Mouse (Mus musculus) stomach, embryonic 14.5 days (tissue): ENCODE results near the gene Ntn4. TPM values are rescaled to one million over a fixed set of nuclear protein-coding genes. Genes with fewer than 3 reads are reported as not detected.

Experiments used
- ATAC-seq: fragments of 200-750 bp; cut with Nextera tagmentation; 2 replicates; pipeline ENCODE4 v1.8.0; 2017; ENCODE audit warnings: low read depth, moderate TSS enrichment; ENCODE audit not compliant: insufficient number of reproducible peaks, insufficient read depth, low FRiP score
- H3K27ac ChIP-seq: fragments of 300-500 bp; sonication (generic); 2 replicates; pipeline ENCODE4 v1.5.1; 2014; ENCODE audit warnings: mild to moderate bottlenecking, low read length, moderate library complexity, mixed read lengths
- H3K27me3 ChIP-seq: fragments of 300-500 bp; sonication (generic); 2 replicates; pipeline ENCODE4 v1.6.1; 2014; ENCODE audit warnings: low read length, control low read depth, mixed read lengths; ENCODE audit not compliant: control insufficient read depth, insufficient read depth
- H3K36me3 ChIP-seq: fragments of 300-500 bp; sonication (generic); 2 replicates; pipeline ENCODE4 v1.6.1; 2014; ENCODE audit warnings: mild to moderate bottlenecking, control low read depth, low read length, moderate library complexity, mixed read lengths; ENCODE audit not compliant: control insufficient read depth, insufficient read depth
- H3K4me1 ChIP-seq: fragments of 300-500 bp; sonication (generic); 2 replicates; pipeline ENCODE4 v1.6.1; 2014; ENCODE audit warnings: low read length, control low read depth, mixed read lengths; ENCODE audit not compliant: control insufficient read depth, insufficient read depth
- H3K4me2 ChIP-seq: fragments of 300-500 bp; sonication (generic); replicated peaks from 2 replicates; pipeline ENCODE4 v1.6.1; 2014; ENCODE audit warnings: low read depth, low read length, control low read depth
- H3K4me3 ChIP-seq: fragments of 300-500 bp; sonication (generic); 2 replicates; pipeline ENCODE4 v1.5.1; 2014; ENCODE audit warnings: low read depth, low read length, control low read depth
- H3K9ac ChIP-seq: fragments of 300-500 bp; sonication (generic); replicated peaks from 2 replicates; pipeline ENCODE4 v1.6.1; 2014; ENCODE audit warnings: low read depth, mild to moderate bottlenecking, control low read depth, low read length, moderate library complexity, mixed read lengths
- H3K9me3 ChIP-seq: fragments of 300-500 bp; sonication (generic); 2 replicates; pipeline ENCODE4 v1.6.1; 2016; ENCODE audit warnings: low read depth, low read length, control low read depth; ENCODE audit not compliant: control insufficient read depth
- WGBS: fragments of 180-500 bp; shearing (Covaris S2); extraction: QIAGEN DNeasy Blood & Tissue Kit; methylation state at CpG from one replicate; pipeline ENCODE4 v1.1.7; 2014; 5-methylcytosine and 5-hydroxymethylcytosine counted together
- polyA plus RNA-seq: library from polyadenylated mRNA; unstranded; fragments of >200 nt; fragmentation: Nextera tagmentation; extraction: Ambion mirVana; gene quantifications from 2 replicates; pipeline ENCODE4 v1.2.1, GENCODE M21; 2014

Ntn4 gene
- polyA plus RNA-seq, 1 experiment from 2014 or later: 0.62 TPM

DNA sequence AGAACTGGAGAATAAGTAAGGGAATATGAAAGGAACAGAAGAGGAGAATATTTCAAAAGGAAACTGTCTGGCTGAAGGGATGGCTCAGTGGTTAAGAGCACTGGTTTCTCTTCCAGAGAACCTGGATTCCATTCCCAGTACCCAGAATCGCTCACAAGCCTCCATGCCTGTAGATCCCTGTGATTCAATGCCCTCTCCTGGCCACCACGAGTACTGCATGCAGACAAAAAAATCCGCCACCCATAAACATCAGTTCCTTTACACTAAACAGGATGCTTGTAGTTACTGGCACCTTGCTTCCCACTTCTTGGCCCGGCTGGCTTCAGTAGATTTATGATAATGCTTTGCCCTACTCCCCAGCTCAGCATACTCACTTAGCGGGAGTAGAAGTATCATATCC is 122.6 kb downstream of the Ntn4 start:
- WGBS: 39% methylated on average over 5 of the region's 5 CpGs
- Histone ChIP-seq H3K4me1 (no peaks in the 10 kb centered on the region), H3K27me3 (no peaks in the 10 kb centered on the region)

GRCm38 (mm10) chr10:93766221-93766620 is 125.7 kb downstream of the Ntn4 start:
- ATAC-seq: no peak
- Histone ChIP-seq H3K9ac (no peak overlapping the region), H3K4me2 (no peak overlapping the region), H3K27me3 (no peaks in the 10 kb centered on the region), H3K4me3 (no peak overlapping the region), H3K27ac (no peak overlapping the region), H3K9me3 (no peaks in the 10 kb centered on the region), H3K4me1 (no peaks in the 10 kb centered on the region), H3K36me3 (no peaks in the 10 kb centered on the region)
- WGBS: 88% methylated on average over 5 of the region's 5 CpGs

More for the DNA sequence above, 122.6 kb downstream of the Ntn4 start:
- Histone ChIP-seq H3K27ac (no peak overlapping the region), H3K4me2 (no peak overlapping the region), H3K36me3 (no peaks in the 10 kb centered on the region), H3K4me3 (no peak overlapping the region), H3K9ac (no peak overlapping the region), H3K9me3 (no peaks in the 10 kb centered on the region)
- ATAC-seq: no peak

GRCm38 (mm10) chr10:93767245-93767644 is 126.8 kb downstream of the Ntn4 start:
- no peaks in the 10 kb centered on the region for H3K36me3 ChIP-seq
- H3K27me3 ChIP-seq: no peaks in the 10 kb centered on the region
- H3K4me3 ChIP-seq: no peak overlapping the region
- H3K4me2 ChIP-seq: no peak overlapping the region
- H3K9ac ChIP-seq: no peak overlapping the region
- H3K27ac ChIP-seq: no peak overlapping the region
- H3K4me1 ChIP-seq: no peaks in the 10 kb centered on the region
- no peak for ATAC-seq
- H3K9me3 ChIP-seq: no peaks in the 10 kb centered on the region
- WGBS: 64% methylated on average over 5 of the region's 5 CpGs

GRCm38 (mm10) chr10:93768222-93768621 is 127.7 kb downstream of the Ntn4 start:
- no peak overlapping the region for H3K9ac ChIP-seq
- H3K27ac ChIP-seq: no peak overlapping the region
- ATAC-seq: no peak
- 57% methylated on average over 9 of the region's 9 CpGs for WGBS
- H3K27me3 ChIP-seq: no peaks in the 10 kb centered on the region
- no peaks in the 10 kb centered on the region for H3K9me3 ChIP-seq
- no peak overlapping the region for H3K4me2 ChIP-seq
- H3K4me1 ChIP-seq: no peaks in the 10 kb centered on the region
- H3K4me3 ChIP-seq: no peak overlapping the region
- no peaks in the 10 kb centered on the region for H3K36me3 ChIP-seq

DNA sequence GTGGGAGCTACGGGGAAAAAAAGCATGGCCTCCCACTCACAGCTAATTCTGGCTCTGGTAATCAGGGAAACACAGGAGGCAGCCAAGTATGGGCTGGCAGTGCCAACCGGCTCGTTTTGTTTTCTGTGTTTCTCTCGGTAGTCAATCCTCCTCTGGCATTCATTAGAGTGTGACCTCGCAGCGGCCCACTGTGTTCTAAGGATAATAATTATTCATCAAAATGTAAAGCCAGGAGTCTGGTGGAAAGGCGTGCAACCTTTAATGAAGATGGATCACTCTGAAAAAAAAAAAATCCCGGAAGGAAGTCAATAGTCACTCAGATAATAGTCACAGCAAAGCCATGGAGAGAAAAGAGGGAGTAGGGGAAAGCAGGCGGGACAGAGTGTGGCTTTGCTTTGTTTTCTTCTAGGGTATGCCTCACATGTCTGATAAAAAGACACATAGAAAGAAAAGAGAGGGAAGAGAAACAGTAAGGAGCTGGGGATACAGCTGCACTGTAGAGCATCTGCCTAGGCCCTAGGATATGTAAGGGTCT is 131.5 kb downstream of the Ntn4 start:
- H3K4me3 ChIP-seq: no peak overlapping the region
- no peak overlapping the region for H3K27ac ChIP-seq
- no peaks in the 10 kb centered on the region for H3K27me3 ChIP-seq
- H3K9me3 ChIP-seq: no peaks in the 10 kb centered on the region
- no peaks in the 10 kb centered on the region for H3K4me1 ChIP-seq
- no peak overlapping the region for H3K4me2 ChIP-seq
- no peak overlapping the region for H3K9ac ChIP-seq
- no peaks in the 10 kb centered on the region for H3K36me3 ChIP-seq
- ATAC-seq: no peak
- WGBS: 23% methylated on average over 9 of the region's 9 CpGs

- no peak overlapping the region for H3K4me3 ChIP-seq
- no peak overlapping the region for H3K4me2 ChIP-seq
- H3K27ac ChIP-seq: no peak overlapping the region
- H3K9me3 ChIP-seq: no peaks in the 10 kb centered on the region
- ATAC-seq: no peak
- H3K4me1 ChIP-seq: no peaks in the 10 kb centered on the region
- H3K36me3 ChIP-seq: no peaks in the 10 kb centered on the region
- no peaks in the 10 kb centered on the region for H3K27me3 ChIP-seq
- WGBS: 84% methylated on average over 3 of the region's 3 CpGs
- H3K9ac ChIP-seq: no peak overlapping the region
Measured at GRCm38 (mm10) chr10:93772492-93772891, 132.0 kb downstream of the Ntn4 start.

DNA sequence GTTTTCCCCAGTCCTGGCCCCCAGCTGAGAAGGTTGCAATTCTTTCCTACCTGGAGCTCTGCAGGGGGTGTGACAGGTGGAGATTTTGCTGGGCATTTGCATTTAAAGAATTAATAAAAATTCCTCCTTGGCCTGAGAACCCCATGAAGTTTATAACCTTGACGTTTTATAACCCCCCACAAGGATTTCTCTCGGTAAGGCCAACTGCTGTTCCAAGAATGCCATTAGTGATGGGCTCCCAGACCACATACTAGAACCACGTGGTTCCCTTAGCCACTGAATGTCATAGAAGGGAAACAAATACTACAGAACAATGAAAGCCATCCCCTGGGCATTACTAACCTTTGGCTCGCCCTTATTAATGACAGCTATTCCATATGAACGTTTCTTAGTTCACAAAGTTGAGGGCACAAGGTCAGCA is 136.3 kb downstream of the Ntn4 start:
- no peak for ATAC-seq
- Histone ChIP-seq H3K9ac (no peak overlapping the region), H3K4me3 (no peak overlapping the region), H3K4me1 (no peaks in the 10 kb centered on the region), H3K36me3 (no peaks in the 10 kb centered on the region), H3K9me3 (no peaks in the 10 kb centered on the region), H3K4me2 (no peak overlapping the region), H3K27ac (no peak overlapping the region), H3K27me3 (no peaks in the 10 kb centered on the region)
- WGBS: 28% methylated on average over 5 of the region's 5 CpGs

DNA sequence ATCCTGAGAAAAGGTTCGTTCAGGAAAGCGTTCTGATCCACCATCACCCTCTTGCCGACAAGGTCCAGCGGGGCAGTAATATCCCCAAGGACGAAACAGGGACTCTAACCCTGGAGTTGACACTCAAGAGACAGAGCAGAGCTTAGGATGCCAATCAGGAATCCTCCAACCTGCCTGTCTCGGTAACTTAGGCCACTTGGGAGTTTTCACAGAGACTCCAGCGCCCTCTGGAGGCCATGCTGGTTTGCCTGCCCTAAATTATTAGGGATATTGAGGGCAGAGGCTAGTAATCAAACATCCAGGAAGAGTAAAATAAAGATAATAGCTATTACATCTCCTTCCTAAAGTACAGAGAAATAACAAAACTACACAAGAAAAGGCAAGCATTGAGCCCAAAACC is 136.9 kb downstream of the Ntn4 start:
- H3K9me3 ChIP-seq: no peaks in the 10 kb centered on the region
- H3K27me3 ChIP-seq: no peaks in the 10 kb centered on the region
- ATAC-seq: no peak
- H3K36me3 ChIP-seq: no peaks in the 10 kb centered on the region
- 41% methylated on average over 7 of the region's 7 CpGs for WGBS
- H3K4me2 ChIP-seq: no peak overlapping the region
- no peak overlapping the region for H3K4me3 ChIP-seq
- no peak overlapping the region for H3K27ac ChIP-seq
- H3K9ac ChIP-seq: no peak overlapping the region
- H3K4me1 ChIP-seq: no peaks in the 10 kb centered on the region
